Mouse (Mus musculus): ENCODE measurements around the gene Rnf183.

GRCm38 (mm10) chr4:62393459-62393858 is 41.6 kb downstream of the Rnf183 start:
- TF ChIP-seq CTCF (IDR thresholded peaks at IDR 0.05; ENCODE audit: low read depth, low read length): no peak
- no peak for TF ChIP-seq POLR2A (IDR thresholded peaks at IDR 0.05; ENCODE audit: insufficient read depth, low read length)

All from ES-Bruce4 (cell line).